8 mouse cellular contexts compared by ENCODE assay signal in genomic region chr2:6721460-6722401, GRCm38 (mm10).
DNase-seq lines count a peak whose midpoint lies in the region; ATAC-seq lines count a peak whose summit lies in the region.

No protein-coding gene starts in this region.

- ATAC-seq in intestine, embryonic 14.5 days (replicated peaks; ENCODE audit: low FRiP score, low TSS enrichment, low read depth): peak; percentile 54
- peak; percentile 34; the same call in 1 of the 2 replicates for ATAC-seq in liver, embryonic 13.5 days (ENCODE audit: low read depth)

- H3K4me2 ChIP-seq in intestine, embryonic 14.5 days (ENCODE audit: low read length): peak overlapping the region; percentile 78
- peak overlapping the region; percentile 61 for H3K4me2 ChIP-seq in liver, embryonic 13.5 days

- peaks cover 22% of the 10 kb centered on the region for H3K4me1 ChIP-seq in intestine, embryonic 14.5 days (replicated peaks; ENCODE audit: control insufficient read depth, insufficient read depth, low read length)
- H3K4me1 ChIP-seq in liver, embryonic 13.5 days (replicated peaks): peaks cover 12% of the 10 kb centered on the region

- 0 out of 2 replicates have a peak overlapping the region, but pooled peaks have one; percentile 7 for H3K27ac ChIP-seq in intestine, embryonic 14.5 days (ENCODE audit: low read depth)
- H3K27ac ChIP-seq in liver, embryonic 13.5 days: peak overlapping the region; percentile 47; the same call in 1 of the 2 replicates

- DNase-seq in kidney, adult 18-20 months: peak; percentile 8
- DNase-seq in kidney, adult 11 months: no peak
- peak; percentile 62 for DNase-seq in cerebellum, adult 9-10 months
- DNase-seq in frontal cortex, adult 2 months (ENCODE audit: extremely low spot score in 1 of 2, low spot score in 1 of 2): peak; percentile 77 to 88
- peak; percentile 53 for DNase-seq in intestine, embryonic 14.5 days (ENCODE audit: low spot score)
- no peak for DNase-seq in liver, embryonic 13.5 days
- DNase-seq in naive thymus-derived CD4-positive, alpha-beta T cell, adult 2 months (ENCODE audit: low read depth): peak; percentile 59
- DNase-seq in thymus, postnatal 25 days: peak; percentile 70

- 13% methylated on average over 17 of the region's 17 CpGs for WGBS in intestine, embryonic 14.5 days
- 10% methylated on average over 17 of the region's 17 CpGs for WGBS in liver, embryonic 13.5 days (ENCODE audit: insufficient replicate concordance)

- peak overlapping the region; percentile 39 for H3K9ac ChIP-seq in intestine, embryonic 14.5 days (ENCODE audit: low read length)
- H3K9ac ChIP-seq in liver, embryonic 13.5 days: peak overlapping the region; percentile 47; the same call in 1 of the 2 replicates

- no peaks in the 10 kb centered on the region for H3K27me3 ChIP-seq in intestine, embryonic 14.5 days (replicated peaks; ENCODE audit: control insufficient read depth, insufficient read depth, low read length)
- H3K27me3 ChIP-seq in liver, embryonic 13.5 days: no peaks in the 10 kb centered on the region

- no peaks in the 10 kb centered on the region for H3K36me3 ChIP-seq in intestine, embryonic 14.5 days (ENCODE audit: control insufficient read depth, insufficient read depth, low read length)
- H3K36me3 ChIP-seq in liver, embryonic 13.5 days: no peaks in the 10 kb centered on the region

- peak overlapping the region; percentile 33 for H3K4me3 ChIP-seq in intestine, embryonic 14.5 days (ENCODE audit: low read depth, low read length)
- H3K4me3 ChIP-seq in liver, embryonic 13.5 days (replicated peaks): peak overlapping the region; percentile 48

- H3K9me3 ChIP-seq in intestine, embryonic 14.5 days (ENCODE audit: control insufficient read depth, low read length): no peaks in the 10 kb centered on the region
- no peaks in the 10 kb centered on the region for H3K9me3 ChIP-seq in liver, embryonic 13.5 days (replicated peaks)

Comparison
In these comparisons a context has a peak if more than half of its experiments do, and no peak if none do; other contexts are left out.
1. DNase-seq: peak in kidney, adult 18-20 months (single experiment), cerebellum, adult 9-10 months (single experiment), frontal cortex, adult 2 months (2 of 2), intestine, embryonic 14.5 days (single experiment), naive thymus-derived CD4-positive, alpha-beta T cell, adult 2 months (single experiment) and thymus, postnatal 25 days (single experiment); none in kidney, adult 11 months (single experiment) and liver, embryonic 13.5 days (single experiment).